ENCODE assay signal across 12 mouse cellular contexts in the genomic region with DNA sequence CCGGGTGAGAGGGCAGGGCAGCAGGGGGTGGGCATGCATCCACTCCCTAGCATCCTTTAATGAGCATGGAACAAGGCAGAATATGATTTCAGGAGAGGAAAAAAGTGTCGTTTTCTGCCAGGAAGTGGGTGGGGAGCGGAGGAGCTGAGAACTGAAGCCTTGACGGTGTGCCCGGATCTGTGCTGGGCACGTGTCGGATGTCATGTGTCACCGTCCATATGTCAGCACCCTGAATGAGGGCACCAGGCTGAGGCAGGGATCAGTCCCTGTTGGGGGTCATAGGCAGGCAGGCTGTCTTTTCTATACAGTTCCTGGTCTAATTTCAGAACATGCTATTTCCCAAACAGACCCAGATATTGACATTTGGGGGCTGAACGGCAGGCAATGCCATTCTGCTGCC.
DNase-seq lines count a peak whose midpoint lies in the region; ATAC-seq lines count a peak whose summit lies in the region.
"Had no signal": no experiment of that assay in that cellular context is flagged by ENCODE, and none has a peak within 500 bp of the region (broad histone marks: within the 10 kb centered on the region; RNA-seq: fewer than 3 reads in every experiment).

No protein-coding gene starts in this region.

- DNase-seq in right cerebral cortex, adult 18-20 months: peak; percentile 58
- no peak for DNase-seq in right cerebral cortex, postnatal 4 days
- DNase-seq in frontal cortex, postnatal 14 days (ENCODE audit: low spot score in 2 of 2): peak; percentile 10 to 23
- DNase-seq in layer of hippocampus, postnatal 36 days: peak; percentile 54
- no peak for DNase-seq in T-cell, adult 2 months (ENCODE audit: low spot score)
- DNase-seq in heart, adult 8-10 months (ENCODE audit: low spot score): no peak
- DNase-seq in kidney, postnatal 14 days: no peak
- DNase-seq: adrenal gland, adult 2 months; gastrocnemius, postnatal 10 days; kidney, adult 2 months; liver, postnatal 0 days had no signal

- ATAC-seq in CD4-positive, CD25-positive, alpha-beta regulatory T cell, adult 4 months: no peak
- ATAC-seq: liver, postnatal 0 days had no signal

Comparison
In these comparisons a context has a peak if more than half of its experiments do, and no peak if none do; other contexts are left out.
1. DNase-seq: peak in right cerebral cortex, adult 18-20 months (single experiment), frontal cortex, postnatal 14 days (2 of 2) and layer of hippocampus, postnatal 36 days (2 of 2); none in right cerebral cortex, postnatal 4 days (single experiment), T-cell, adult 2 months (single experiment), heart, adult 8-10 months (single experiment) and kidney, postnatal 14 days (single experiment).